12 mouse cellular contexts compared by ENCODE assay signal in genomic region chr3:37051491-37051890, GRCm38 (mm10).
"Had no signal": no experiment of that assay in that cellular context is flagged by ENCODE, and none has a peak within 500 bp of the region (broad histone marks: within the 10 kb centered on the region; RNA-seq: fewer than 3 reads in every experiment).

No protein-coding gene starts in this region.

- DNase-seq: lung, adult 18-20 months; lung, embryonic 14.5 days; lung, postnatal 10 days; lung, postnatal 4 days; midbrain, embryonic 14.5 days; retina, postnatal 1 day; right cerebral cortex, postnatal 14 days; right cerebral cortex, postnatal 4 days; thymus, adult 18-20 months; thymus, postnatal 14 days; thymus, postnatal 36 days had no signal

- ATAC-seq: midbrain, embryonic 16.5 days had no signal
